Mouse (Mus musculus) cerebellum, adult 8-10 months (tissue): ENCODE measurements around the gene Rftn1.

ENCODE experiments used
- DNase-seq: peaks from one replicate; pipeline ENCODE4 v3.0.0; 2022

Rftn1 gene

GRCm38 (mm10) chr17:50201828-50202445, 11.5 kb upstream of the Rftn1 start:
- DNase-seq, result no peak

GRCm38 (mm10) chr17:50199075-50199850, 8.8 kb upstream of the Rftn1 start:
- DNase-seq, result peak; percentile 61

GRCm38 (mm10) chr17:50197572-50197971, 7.1 kb upstream of the Rftn1 start:
- DNase-seq, result no peak

- no peak for DNase-seq
Observed at GRCm38 (mm10) chr17:50196005-50196672, 5.7 kb upstream of the Rftn1 start.

GRCm38 (mm10) chr17:50195399-50195798, 4.9 kb upstream of the Rftn1 start:
- DNase-seq, result no peak

- DNase-seq, result no peak
Observed at GRCm38 (mm10) chr17:50194541-50194940, 4.1 kb upstream of the Rftn1 start.

- DNase-seq, result no peak
Observed at GRCm38 (mm10) chr17:50193653-50194052, 3.2 kb upstream of the Rftn1 start.

GRCm38 (mm10) chr17:50192376-50192940, 2.0 kb upstream of the Rftn1 start:
- DNase-seq, result no peak

- no peak for DNase-seq
Observed at GRCm38 (mm10) chr17:50191318-50191957, 964 bp upstream of the Rftn1 start.

GRCm38 (mm10) chr17:50189381-50190012, 977 bp downstream of the Rftn1 start:
- no peak for DNase-seq

- no peak for DNase-seq
Observed at GRCm38 (mm10) chr17:50188662-50189345, 1.7 kb downstream of the Rftn1 start.

- no peak for DNase-seq
Observed at GRCm38 (mm10) chr17:50185616-50186015, 4.9 kb downstream of the Rftn1 start.

GRCm38 (mm10) chr17:50185083-50185482, 5.4 kb downstream of the Rftn1 start:
- DNase-seq, result no peak

GRCm38 (mm10) chr17:50184217-50185038, 6.0 kb downstream of the Rftn1 start:
- DNase-seq, result peak; percentile 76

GRCm38 (mm10) chr17:50183300-50183699, 7.2 kb downstream of the Rftn1 start:
- DNase-seq, result no peak

GRCm38 (mm10) chr17:50182542-50182951, 7.9 kb downstream of the Rftn1 start:
- peak; percentile 39 for DNase-seq

GRCm38 (mm10) chr17:50180899-50181570, 9.4 kb downstream of the Rftn1 start:
- DNase-seq, result no peak

GRCm38 (mm10) chr17:50173776-50174175, 16.7 kb downstream of the Rftn1 start:
- no peak for DNase-seq

- no peak for DNase-seq
Observed at GRCm38 (mm10) chr17:50173368-50173767, 17.1 kb downstream of the Rftn1 start.

GRCm38 (mm10) chr17:50172795-50173194, 17.7 kb downstream of the Rftn1 start:
- no peak for DNase-seq
